Mouse (Mus musculus) kidney, postnatal 0 days (tissue): ENCODE measurements at regions not wholly inside any gene's neighbourhood (a gene's known extent, or its start where the extent isn't known, plus 50 kb on each side); places are given as distances from the start of the nearest gene placed in this dataset.
A peak's percentile ranks its signal among the peaks of the same experiment; 100 is the strongest.

Source experiments
- ATAC-seq: fragments of 200-750 bp; cut with Nextera tagmentation; replicated peaks from 2 replicates; pipeline ENCODE4 v1.8.0; 2017; ENCODE audit warnings: low read depth, moderate number of reproducible peaks, moderate TSS enrichment, moderate library complexity; ENCODE audit not compliant: low FRiP score
- DNase-seq: peaks from one replicate; pipeline ENCODE4 v3.0.0-alpha.2; 2016; ENCODE audit warnings: low spot score
- H3K27ac ChIP-seq: fragments of 300-500 bp; sonication (generic); 2 replicates; pipeline ENCODE4 v1.5.1; 2014; ENCODE audit warnings: mild to moderate bottlenecking
- H3K27me3 ChIP-seq: fragments of 300-500 bp; sonication (generic); 2 replicates; pipeline ENCODE4 v1.6.1; 2014; ENCODE audit warnings: low read length, mixed read lengths; ENCODE audit not compliant: insufficient read depth
- H3K36me3 ChIP-seq: fragments of 300-500 bp; sonication (generic); 2 replicates; pipeline ENCODE4 v1.6.1; 2014; ENCODE audit warnings: low read length, mixed read lengths; ENCODE audit not compliant: insufficient read depth
- H3K4me1 ChIP-seq: fragments of 300-500 bp; sonication (generic); replicated peaks from 2 replicates; pipeline ENCODE4 v1.6.1; 2014; ENCODE audit warnings: antibody characterized with exemption, low read length, mixed read lengths; ENCODE audit not compliant: insufficient read depth
- H3K4me2 ChIP-seq: fragments of 300-500 bp; sonication (generic); 2 replicates; pipeline ENCODE4 v1.6.1; 2014; ENCODE audit warnings: mild to moderate bottlenecking, low read length, moderate library complexity, mixed read lengths
- H3K4me3 ChIP-seq: fragments of 300-500 bp; sonication (generic); replicated peaks from 2 replicates; pipeline ENCODE4 v1.5.1; 2014; ENCODE audit warnings: low read depth, low read length
- H3K9ac ChIP-seq: fragments of 300-500 bp; sonication (generic); 2 replicates; pipeline ENCODE4 v1.6.1; 2014; ENCODE audit warnings: low read depth, low read length
- H3K9me3 ChIP-seq: fragments of 300-500 bp; sonication (generic); replicated peaks from 2 replicates; pipeline ENCODE4 v1.6.1; 2016; ENCODE audit warnings: low read length, inconsistent platforms, mixed read lengths
- CTCF ChIP-seq: IDR thresholded peaks from 2 replicates; pipeline ENCODE4 v1.5.1; 2016; ENCODE audit warnings: antibody characterized with exemption, low read depth, mild to moderate bottlenecking, moderate library complexity
- WGBS: fragments of 180-500 bp; shearing (Covaris S2); extraction: QIAGEN DNeasy Blood & Tissue Kit; methylation state at CpG from one replicate; pipeline ENCODE4 v1.1.7; 2014; 5-methylcytosine and 5-hydroxymethylcytosine counted together

DNA sequence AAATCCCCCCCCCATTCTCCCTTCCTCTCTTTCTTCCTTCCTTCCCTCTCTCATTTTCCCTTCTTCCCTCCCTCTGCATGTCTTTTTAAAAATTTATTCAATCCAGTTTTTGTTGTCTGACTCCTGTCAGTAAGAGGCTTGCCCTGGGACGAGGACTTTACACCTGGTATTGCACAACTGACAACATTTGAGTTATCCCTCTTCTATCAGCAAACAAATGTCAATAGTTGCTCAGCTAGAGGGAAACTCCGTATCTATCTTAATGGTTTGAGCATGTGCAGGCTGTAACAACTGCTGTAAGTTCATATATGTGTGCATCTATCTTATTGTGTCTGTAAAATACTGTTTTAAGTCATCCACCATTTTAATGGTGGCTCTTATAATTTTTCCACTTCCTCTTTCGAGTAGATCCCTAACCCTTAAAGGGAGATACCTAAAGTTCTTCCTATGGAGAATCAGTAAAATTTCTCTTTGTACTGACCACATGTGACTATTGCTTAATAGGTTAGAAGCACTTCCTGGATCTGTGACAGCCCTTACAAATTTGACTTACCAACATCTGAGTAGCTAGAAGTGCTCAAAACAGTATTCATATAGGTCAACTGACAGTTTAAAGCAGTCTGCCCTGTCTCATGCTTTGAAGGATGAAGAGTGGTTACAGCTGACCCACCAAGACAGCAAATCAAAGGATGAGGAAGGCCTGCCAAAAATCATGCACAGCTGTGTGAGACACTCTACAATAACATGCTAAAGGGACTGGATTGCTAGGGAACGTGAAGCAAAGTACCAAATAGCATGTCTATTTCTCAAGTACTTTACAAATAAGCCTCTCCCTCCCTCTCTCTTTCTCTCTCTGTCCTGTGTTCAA, 231.0 kb upstream of the Mpdz start:
- H3K9ac ChIP-seq: no peak overlapping the region
- no peak overlapping the region for H3K4me2 ChIP-seq
- no peaks in the 10 kb centered on the region for H3K36me3 ChIP-seq
- no peak overlapping the region for H3K27ac ChIP-seq
- 76% methylated on average over 4 of the region's 4 CpGs for WGBS
- H3K4me1 ChIP-seq: peaks cover 3% of the 10 kb centered on the region; the same call in 1 of the 2 replicates
- no peaks in the 10 kb centered on the region for H3K27me3 ChIP-seq
- no peaks in the 10 kb centered on the region for H3K9me3 ChIP-seq
- no peak for TF ChIP-seq CTCF
- no peak for ATAC-seq
- H3K4me3 ChIP-seq: no peak overlapping the region
- DNase-seq: peak; percentile 53

DNA sequence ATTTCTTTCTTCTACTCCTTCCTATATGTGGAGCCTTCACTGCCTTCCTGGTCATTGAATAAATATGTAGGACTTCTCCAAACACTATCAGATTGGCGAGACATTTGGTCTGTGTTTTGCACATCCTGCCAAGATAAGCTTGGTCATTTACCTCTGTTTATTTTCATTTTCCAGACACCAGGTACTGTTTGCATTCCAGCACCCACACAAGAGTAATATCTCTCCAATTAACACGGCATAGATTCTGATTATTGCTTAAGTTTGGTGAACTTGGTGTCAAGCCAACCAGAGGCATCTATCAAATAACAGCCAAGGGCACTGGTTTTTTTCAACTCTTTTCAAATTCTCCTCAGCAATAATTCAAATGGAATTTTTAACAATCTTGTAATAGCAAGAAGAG, 229.4 kb upstream of the Mpdz start:
- TF ChIP-seq CTCF: no peak
- WGBS: 51% methylated on average over 2 of the region's 2 CpGs
- ATAC-seq (no peak), DNase-seq (no peak)
- no peaks in the 10 kb centered on the region for H3K9me3 ChIP-seq
- no peaks in the 10 kb centered on the region for H3K27me3 ChIP-seq
- H3K27ac ChIP-seq: no peak overlapping the region
- no peaks in the 10 kb centered on the region for H3K36me3 ChIP-seq
- H3K4me1 ChIP-seq: peaks cover 3% of the 10 kb centered on the region; the same call in 1 of the 2 replicates
- no peak overlapping the region for H3K4me3 ChIP-seq
- no peak overlapping the region for H3K4me2 ChIP-seq
- H3K9ac ChIP-seq: no peak overlapping the region

DNA sequence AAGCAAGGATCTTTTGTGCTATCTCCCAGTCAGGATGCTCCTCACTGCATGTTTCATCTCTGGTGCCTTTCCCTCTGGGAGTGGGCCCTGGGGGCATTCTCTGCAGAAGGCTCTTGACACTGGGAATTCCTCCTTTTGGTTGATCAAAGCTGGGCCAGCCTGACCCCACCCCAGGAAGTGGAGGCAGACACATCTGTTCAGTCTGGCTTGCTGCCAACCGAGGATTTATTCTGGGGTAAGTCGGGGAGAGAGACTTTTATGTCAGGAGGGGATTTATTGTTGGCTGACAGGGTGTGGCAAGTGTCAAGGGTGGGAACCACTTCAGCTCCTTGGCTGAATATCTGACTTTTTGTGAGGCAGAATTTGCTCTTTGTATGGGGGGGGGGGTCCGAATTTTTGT, 226.6 kb upstream of the Mpdz start:
- no peaks in the 10 kb centered on the region for H3K36me3 ChIP-seq
- H3K4me3 ChIP-seq: no peak overlapping the region
- ATAC-seq: peak; percentile 49; the same call in 1 of the 2 replicates
- no peak overlapping the region for H3K4me2 ChIP-seq
- no peak for TF ChIP-seq CTCF
- H3K4me1 ChIP-seq: peaks cover 3% of the 10 kb centered on the region; the same call in 1 of the 2 replicates
- 7% methylated on average over 3 of the region's 3 CpGs for WGBS
- no peaks in the 10 kb centered on the region for H3K9me3 ChIP-seq
- H3K27ac ChIP-seq: no peak overlapping the region
- peak; percentile 61 for DNase-seq
- no peaks in the 10 kb centered on the region for H3K27me3 ChIP-seq
- H3K9ac ChIP-seq: no peak overlapping the region

DNA sequence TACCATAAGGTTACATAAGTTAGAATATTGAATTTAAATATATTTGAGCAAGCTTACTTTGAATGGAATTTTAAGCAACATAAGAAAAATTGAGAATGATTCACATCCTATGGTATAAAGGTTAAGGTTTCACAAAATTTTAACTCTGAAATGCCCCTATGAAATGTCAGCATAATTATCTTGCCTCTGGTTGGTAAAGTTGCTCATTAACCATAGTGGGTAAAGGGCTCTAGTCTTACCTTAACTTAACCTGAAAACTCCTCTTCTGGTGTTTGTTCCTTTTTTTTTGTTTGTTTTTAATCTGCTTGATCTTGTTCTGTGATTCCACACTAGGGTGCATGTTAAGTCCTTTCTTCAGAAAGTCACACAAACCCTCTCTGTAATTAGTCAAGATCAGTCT, 218.5 kb upstream of the Mpdz start:
- no peak for ATAC-seq
- Histone ChIP-seq H3K27ac (no peak overlapping the region), H3K27me3 (no peaks in the 10 kb centered on the region), H3K9ac (no peak overlapping the region), H3K36me3 (no peaks in the 10 kb centered on the region), H3K4me2 (no peak overlapping the region), H3K4me3 (no peak overlapping the region), H3K4me1 (no peaks in the 10 kb centered on the region), H3K9me3 (0 out of 2 replicates have a peak, but pooled peaks cover 3% of the 10 kb centered on the region)
- no peak for DNase-seq
- no peak for TF ChIP-seq CTCF

DNA sequence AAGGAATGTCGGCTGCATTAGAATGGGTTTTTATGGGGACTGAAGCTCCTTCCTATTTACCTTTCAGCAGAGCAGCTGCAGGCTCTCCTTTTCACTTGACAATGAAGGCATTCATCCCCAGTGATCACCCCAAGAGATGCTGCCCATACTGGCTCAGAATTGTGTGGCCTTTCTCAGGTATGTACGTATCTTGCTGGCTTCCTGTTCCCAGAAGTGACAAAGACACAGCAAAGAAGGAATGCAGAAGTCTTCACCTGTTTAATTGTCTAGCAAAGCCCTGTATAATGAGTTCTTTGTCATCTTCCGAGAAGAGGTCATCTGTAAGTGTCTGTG, 185.8 kb upstream of the Mpdz start:
- ATAC-seq: no peak
- H3K4me3 ChIP-seq: no peak overlapping the region

DNA sequence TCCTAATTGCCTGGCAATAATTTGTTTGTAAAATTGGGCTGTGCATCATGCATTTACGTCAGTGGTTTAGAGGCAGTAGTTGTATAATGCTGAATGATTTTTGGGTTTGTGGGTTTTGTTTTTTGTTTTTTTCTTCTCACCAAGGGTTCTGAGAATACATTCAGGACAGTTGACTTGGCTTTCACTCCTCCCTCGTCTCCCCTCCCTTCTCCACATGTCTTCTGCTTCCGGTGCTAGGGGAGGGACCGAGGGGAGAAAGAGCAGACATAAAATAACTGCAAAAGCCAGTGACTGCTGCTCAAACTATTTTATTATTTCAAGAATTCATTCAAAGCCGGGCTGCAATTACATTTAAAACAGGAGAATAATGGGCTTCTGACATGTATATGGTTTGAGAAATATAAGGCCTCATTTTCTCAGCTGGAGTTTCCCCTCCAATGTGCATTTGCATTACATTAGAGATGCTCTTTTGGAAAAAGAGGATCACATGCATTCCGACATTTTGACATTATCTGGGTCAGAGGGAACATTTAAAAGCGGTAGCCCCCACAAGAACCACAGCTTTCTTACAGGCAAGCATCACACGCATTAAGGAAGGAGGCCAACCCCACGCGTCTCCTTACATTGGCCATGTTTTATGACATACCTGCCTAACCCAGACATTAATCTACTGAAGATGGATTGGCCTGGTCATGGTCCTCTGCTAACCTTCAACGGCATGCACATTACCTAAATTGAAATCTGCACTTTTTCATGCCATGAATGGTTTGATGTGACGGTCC, 185.3 kb upstream of the Mpdz start:
- Histone ChIP-seq H3K4me1 (no peaks in the 10 kb centered on the region), H3K9ac (no peak overlapping the region), H3K4me3 (no peak overlapping the region), H3K36me3 (no peaks in the 10 kb centered on the region), H3K27me3 (no peaks in the 10 kb centered on the region), H3K4me2 (no peak overlapping the region), H3K27ac (no peak overlapping the region), H3K9me3 (no peaks in the 10 kb centered on the region)
- 32% methylated on average over 12 of the region's 12 CpGs for WGBS
- DNase-seq (peak; percentile 71), ATAC-seq (no peak)
- no peak for TF ChIP-seq CTCF

More for the DNA sequence above, 185.8 kb upstream of the Mpdz start:
- no peak overlapping the region for H3K27ac ChIP-seq
- DNase-seq: no peak
- H3K27me3 ChIP-seq: no peaks in the 10 kb centered on the region
- H3K36me3 ChIP-seq: no peaks in the 10 kb centered on the region
- WGBS: 55% methylated on average over 3 of the region's 3 CpGs
- H3K4me2 ChIP-seq: no peak overlapping the region
- H3K4me1 ChIP-seq: no peaks in the 10 kb centered on the region
- no peak for TF ChIP-seq CTCF
- no peak overlapping the region for H3K9ac ChIP-seq
- no peaks in the 10 kb centered on the region for H3K9me3 ChIP-seq
